Mouse (Mus musculus): ENCODE measurements at regions not wholly inside any gene's neighbourhood (a gene's known extent, or its start where the extent isn't known, plus 50 kb on each side); places are given as distances from the start of the nearest gene placed in this dataset.

GRCm38 (mm10) chr2:61297135-61297534, 281.2 kb upstream of the Tank start:
- TF ChIP-seq CTCF (IDR thresholded peaks at IDR 0.05; ENCODE audit: borderline replicate concordance, insufficient read depth, low read length) = no peak
- TF ChIP-seq POLR2A (IDR thresholded peaks at IDR 0.05; ENCODE audit: low read depth, low read length) = no peak

All from embryonic fibroblast, embryonic 13.5 days (primary cell).